Mouse (Mus musculus): ENCODE measurements around the gene Intu. TPM values are rescaled to one million over a fixed set of nuclear protein-coding genes. Genes with fewer than 3 reads are reported as not detected.

The Intu gene
- polyA plus RNA-seq (2014; fragmentation: Illumina TruSeq; extraction: RNeasy Lipid Tissue Mini Kit (QIAGEN cat#74804); ENCODE audit: low read depth, low replicate concordance): 2.6 TPM

DNA sequence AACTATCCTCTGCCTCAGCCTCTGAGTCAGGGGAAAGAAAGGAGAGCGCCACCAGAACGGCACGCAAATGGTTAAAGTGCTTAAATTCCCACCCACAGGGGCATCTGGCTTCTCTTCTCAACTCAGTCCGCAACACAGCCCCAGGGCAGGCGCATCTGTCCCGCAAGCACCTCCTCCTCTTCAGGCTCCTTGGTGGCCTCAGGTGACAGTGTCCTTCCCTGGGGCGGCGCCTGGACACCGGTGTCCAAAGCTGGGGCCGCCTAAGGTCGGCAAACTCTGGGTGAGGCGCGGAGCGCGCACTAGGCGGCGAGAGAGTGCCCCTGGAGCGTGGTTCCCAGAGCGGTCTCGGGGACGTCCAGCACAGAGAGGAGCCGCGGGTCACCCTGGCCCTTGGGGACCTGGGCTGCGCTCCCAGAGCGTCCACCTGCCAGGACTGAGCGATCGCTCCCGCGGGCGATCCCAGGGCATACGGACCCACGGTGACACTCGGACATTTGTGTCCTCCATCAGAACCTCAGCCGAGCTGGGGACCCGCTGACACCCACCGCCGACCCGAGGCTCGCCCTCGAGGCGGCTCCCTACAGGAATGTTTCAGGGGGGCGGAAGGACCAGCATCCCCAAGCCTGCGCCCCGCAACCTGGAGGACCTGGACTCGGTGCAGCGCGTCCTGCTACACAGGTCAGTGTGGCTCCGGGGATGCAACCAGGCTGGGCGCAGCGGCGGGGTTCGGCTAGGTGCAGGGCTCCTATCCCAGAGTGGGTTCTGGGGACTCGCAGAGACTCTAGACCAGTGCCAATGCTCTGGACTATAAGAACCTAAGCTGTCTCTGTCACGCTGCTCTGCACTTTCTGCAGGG is at the start of gene Intu:
Gene Intu, plus strand, starts transcription at position 1 of the 856 bp plus-strand sequence.

DNA sequence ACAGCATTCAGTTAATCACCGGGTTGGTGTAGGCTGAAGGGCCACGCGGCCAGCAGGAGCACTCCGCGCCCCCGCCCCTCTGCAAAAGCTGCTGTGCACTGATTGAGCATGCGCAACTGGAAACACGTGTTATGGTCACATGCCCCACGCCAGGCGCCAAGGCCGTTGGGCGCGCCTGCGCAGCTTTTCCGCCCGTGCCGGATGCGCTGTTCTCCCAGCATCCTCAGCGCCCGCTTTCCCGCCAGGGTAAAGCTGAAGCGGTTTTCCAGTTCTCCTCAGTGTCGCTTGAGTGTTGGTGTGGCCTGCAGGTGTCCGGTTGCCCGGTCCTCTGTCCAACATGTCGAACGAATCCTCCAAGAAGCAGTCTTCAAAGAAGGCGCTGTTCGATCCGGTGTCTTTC is 177.6 kb downstream of the Intu start, which contains the start of gene Slc25a31:
Gene Slc25a31, plus strand, starts transcription at position 201 of the 400 bp plus-strand sequence.

DNA sequence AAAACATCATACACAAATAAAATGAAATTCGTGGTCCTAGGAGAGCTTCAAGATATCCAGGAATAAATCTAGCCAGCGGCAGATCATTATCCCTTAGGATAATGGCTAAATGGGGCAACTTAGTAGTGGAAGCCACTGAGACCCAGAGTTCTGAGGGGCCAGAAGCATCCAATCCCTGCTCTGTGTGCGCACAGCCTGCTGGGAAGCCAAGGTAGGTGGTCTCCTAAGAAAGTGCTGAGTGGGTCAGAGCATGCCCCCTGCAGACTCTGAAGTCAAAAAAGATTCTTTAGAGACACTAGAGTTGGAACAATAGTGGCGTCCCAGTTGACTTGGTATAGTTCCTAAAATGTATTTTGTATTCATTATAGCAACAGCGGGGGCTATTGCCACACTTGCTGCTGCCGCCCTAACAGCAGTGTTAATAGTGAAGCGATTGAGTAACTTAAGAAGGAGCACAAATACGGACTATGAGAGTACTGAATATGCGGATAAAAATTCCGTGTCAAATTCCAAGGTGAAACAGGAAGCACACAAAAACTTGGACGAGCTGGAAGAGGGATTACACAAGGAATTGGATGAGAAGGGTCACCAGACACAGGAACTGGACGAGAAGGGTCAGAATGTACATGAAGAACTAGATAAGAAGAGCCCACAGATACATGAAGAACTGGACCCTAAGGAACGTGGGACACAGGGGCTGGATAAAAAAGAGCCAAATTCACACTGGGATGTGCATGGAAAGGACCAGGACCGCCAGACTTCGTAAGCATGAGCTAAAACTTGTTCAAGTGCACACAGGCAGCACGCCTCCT is 213.1 kb downstream of the Intu start, which contains the start of gene Hspa4l:
Gene Hspa4l, plus strand, starts transcription at position 472 of the 812 bp plus-strand sequence.

Other genes with a start within 250 kb of the Intu start
- gene Slc25a31, start 177.6 kb downstream of the Intu start, polyA plus RNA-seq (2014; fragmentation: Illumina TruSeq; extraction: RNeasy Lipid Tissue Mini Kit (QIAGEN cat#74804); ENCODE audit: low read depth, low replicate concordance): not detected
- 29.5 TPM for gene Hspa4l, start 213.2 kb downstream of the Intu start, polyA plus RNA-seq (2014; fragmentation: Illumina TruSeq; extraction: RNeasy Lipid Tissue Mini Kit (QIAGEN cat#74804); ENCODE audit: low read depth, low replicate concordance)

Measured in liver, adult 10 weeks (tissue).